Mouse (Mus musculus) testis, adult 2 months (tissue): ENCODE results near the gene Rpl36a-ps1.

Experiments
- CTCF ChIP-seq: fragments of 200-500 bp; IDR thresholded peaks from 2 replicates; pipeline ENCODE4 v1.5.1; 2012; ENCODE audit warnings: low read depth, mild to moderate bottlenecking, inconsistent platforms, low read length, moderate library complexity; ENCODE audit not compliant: control insufficient read depth, insufficient read depth, insufficient replicate concordance
- POLR2A ChIP-seq: fragments of 200-500 bp; IDR thresholded peaks from 2 replicates; pipeline ENCODE4 v1.6.1; 2012; ENCODE audit warnings: low read depth, mild to moderate bottlenecking, inconsistent platforms, low read length, moderate library complexity; ENCODE audit not compliant: control insufficient read depth

DNA sequence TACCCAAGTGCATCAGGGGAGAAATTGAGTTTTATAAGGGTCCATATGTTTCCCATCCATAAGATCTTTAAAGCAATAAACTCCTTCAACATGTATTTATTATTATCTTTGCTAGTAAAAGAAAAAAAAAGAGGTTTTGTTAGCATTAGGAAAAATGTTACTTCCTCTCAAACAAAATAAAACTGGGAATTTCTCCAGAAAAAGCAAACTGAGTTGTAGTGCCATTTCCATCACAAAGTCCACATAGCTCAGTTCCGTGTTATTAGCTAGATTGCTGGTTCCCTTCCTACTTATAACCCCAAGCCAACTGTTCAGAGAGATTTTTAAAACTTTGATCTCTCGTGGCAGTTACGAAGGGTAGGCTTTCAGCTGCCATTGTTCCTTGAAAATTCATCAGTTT, 3.5 kb downstream of the Rpl36a-ps1 start:
- no peak for TF ChIP-seq CTCF
- TF ChIP-seq POLR2A, result no peak
